In genomic region chr6:121412558-121413297, GRCm38 (mm10) we compare ENCODE assay signal across 8 mouse cellular contexts.
DNase-seq lines count a peak whose midpoint lies in the region; ATAC-seq lines count a peak whose summit lies in the region.

No protein-coding gene starts in this region.

- WGBS in liver, embryonic 11.5 days: 3% methylated on average over 46 of the region's 46 CpGs
- 2% methylated on average over 46 of the region's 46 CpGs for WGBS in embryonic facial prominence, embryonic 12.5 days
- 4% methylated on average over 40 of the region's 46 CpGs for whole genome bisulfite sequencing in hindbrain, embryonic 13.5 days
- WGBS in neural tube, embryonic 12.5 days: 1% methylated on average over 46 of the region's 46 CpGs

- ATAC-seq in liver, embryonic 11.5 days (replicated peaks; ENCODE audit: low FRiP score): no peak
- no peak for ATAC-seq in embryonic facial prominence, embryonic 12.5 days (ENCODE audit: insufficient number of reproducible peaks, insufficient read depth, low FRiP score, low TSS enrichment)
- ATAC-seq in hindbrain, embryonic 13.5 days (ENCODE audit: low FRiP score): no peak; the same call in 1 of the 2 replicates
- ATAC-seq in neural tube, embryonic 12.5 days (ENCODE audit: low FRiP score, low read depth): 0 out of 2 replicates have a peak, but pooled peaks have one; percentile 15

- no peak overlapping the region for H3K9ac ChIP-seq in liver, embryonic 11.5 days (ENCODE audit: low read depth, low read length)
- H3K9ac ChIP-seq in embryonic facial prominence, embryonic 12.5 days: no peak overlapping the region
- peak overlapping the region; percentile 19 for H3K9ac ChIP-seq in hindbrain, embryonic 13.5 days
- H3K9ac ChIP-seq in neural tube, embryonic 12.5 days: no peak overlapping the region

- no peaks in the 10 kb centered on the region for H3K4me1 ChIP-seq in liver, embryonic 11.5 days (replicated peaks; ENCODE audit: control insufficient read depth, insufficient read depth, low read length)
- peaks cover 5% of the 10 kb centered on the region for H3K4me1 ChIP-seq in embryonic facial prominence, embryonic 12.5 days
- H3K4me1 ChIP-seq in hindbrain, embryonic 13.5 days (replicated peaks): peaks cover 20% of the 10 kb centered on the region
- H3K4me1 ChIP-seq in neural tube, embryonic 12.5 days: peaks cover 18% of the 10 kb centered on the region

- DNase-seq in liver, embryonic 11.5 days (ENCODE audit: low spot score): no peak
- DNase-seq in liver: no peak
- DNase-seq in urinary bladder, postnatal 4 days (ENCODE audit: low spot score in 2 of 2): no peak
- no peak for DNase-seq in frontal cortex, postnatal 25 days (ENCODE audit: low spot score in 2 of 2)
- no peak for DNase-seq in left cerebral cortex, postnatal 14 days (ENCODE audit: low spot score in 2 of 2)

- H3K4me2 ChIP-seq in liver, embryonic 11.5 days: peak overlapping the region; percentile 43
- peak overlapping the region; percentile 54 for H3K4me2 ChIP-seq in embryonic facial prominence, embryonic 12.5 days (replicated peaks)
- peak overlapping the region; percentile 43 for H3K4me2 ChIP-seq in hindbrain, embryonic 13.5 days
- peak overlapping the region; percentile 52 for H3K4me2 ChIP-seq in neural tube, embryonic 12.5 days (replicated peaks)

- peak overlapping the region; percentile 15; the same call in 1 of the 2 replicates for H3K4me3 ChIP-seq in liver, embryonic 11.5 days (ENCODE audit: low read depth, low read length)
- H3K4me3 ChIP-seq in embryonic facial prominence, embryonic 12.5 days: peak overlapping the region; percentile 32
- peak overlapping the region; percentile 17 for H3K4me3 ChIP-seq in hindbrain, embryonic 13.5 days
- H3K4me3 ChIP-seq in neural tube, embryonic 12.5 days: peak overlapping the region; percentile 20

- intact Hi-C loops in left cerebral cortex, postnatal 14 days (cut with DNase I): no loop called here

- peaks cover 50% of the 10 kb centered on the region for H3K27me3 ChIP-seq in liver, embryonic 11.5 days (replicated peaks; ENCODE audit: control insufficient read depth, insufficient read depth, low read length)
- peaks cover 60% of the 10 kb centered on the region for H3K27me3 ChIP-seq in embryonic facial prominence, embryonic 12.5 days
- peaks cover 61% of the 10 kb centered on the region for H3K27me3 ChIP-seq in hindbrain, embryonic 13.5 days
- H3K27me3 ChIP-seq in neural tube, embryonic 12.5 days (replicated peaks): peaks cover 38% of the 10 kb centered on the region

- no peak overlapping the region for H3K27ac ChIP-seq in liver, embryonic 11.5 days (ENCODE audit: low read depth, low read length)
- no peak overlapping the region for H3K27ac ChIP-seq in embryonic facial prominence, embryonic 12.5 days
- H3K27ac ChIP-seq in hindbrain, embryonic 13.5 days: no peak overlapping the region
- no peak overlapping the region for H3K27ac ChIP-seq in neural tube, embryonic 12.5 days

- H3K36me3 ChIP-seq in liver, embryonic 11.5 days (ENCODE audit: control insufficient read depth, insufficient read depth, low read length): no peaks in the 10 kb centered on the region
- H3K36me3 ChIP-seq in embryonic facial prominence, embryonic 12.5 days: no peaks in the 10 kb centered on the region
- peaks cover 7% of the 10 kb centered on the region; the same call in 1 of the 2 replicates for H3K36me3 ChIP-seq in hindbrain, embryonic 13.5 days
- H3K36me3 ChIP-seq in neural tube, embryonic 12.5 days: no peaks in the 10 kb centered on the region

- no peaks in the 10 kb centered on the region for H3K9me3 ChIP-seq in liver, embryonic 11.5 days (ENCODE audit: control insufficient read depth, low read length)
- no peaks in the 10 kb centered on the region for H3K9me3 ChIP-seq in embryonic facial prominence, embryonic 12.5 days
- no peaks in the 10 kb centered on the region for H3K9me3 ChIP-seq in hindbrain, embryonic 13.5 days
- no peaks in the 10 kb centered on the region for H3K9me3 ChIP-seq in neural tube, embryonic 12.5 days
